Mouse (Mus musculus): Measurements from ENCODE around the gene Sbk3.

GRCm38 (mm10) chr7:4933103-4933502 lies 37.9 kb downstream of the Sbk3 start:
- TF ChIP-seq CTCF (conservative IDR thresholded peaks at IDR 0.05; ENCODE audit: low read length): no peak
- TF ChIP-seq NANOG (IDR thresholded peaks at IDR 0.05; ENCODE audit: borderline replicate concordance, low read length): no peak
